Mouse (Mus musculus) intestine, embryonic 14.5 days (tissue): ENCODE data around the gene Aspg. TPM values are rescaled to one million over a fixed set of nuclear protein-coding genes. Genes with fewer than 3 reads are reported as not detected.

Source experiments
- microRNA counts: library from miRNA; unstranded; fragments of <30 nt; microRNA quantifications from one replicate; lab custom pipeline; 2016
- microRNA-seq: library from miRNA; unstranded; fragments of <30 nt; microRNA quantifications from one replicate; pipeline ENCODE4, GENCODE M21; 2016
- polyA plus RNA-seq: library from polyadenylated mRNA; unstranded; fragments of >200 nt; fragmentation: Nextera tagmentation; extraction: Ambion mirVana; gene quantifications from 2 replicates; pipeline ENCODE4 v1.2.1, GENCODE M21; 2014

Aspg gene
- polyA plus RNA-seq, 1 experiment from 2014 or later: 16.9 TPM

MicroRNA genes within 50 kb of the gene (microRNA counts, 519-probe panel; counts per million panel counts)
- microRNA mmu-miR-203 (lab: Ali Mortazavi, UCI): 4,211 counts per million, percentile 67 among the panel's probes with 10 or more counts

Small RNA genes lying within 50 kb of the gene (microRNA-seq; reads per million reads assigned to microRNA genes)
- 5,172 reads per million, percentile 91 among the genes with 10 or more reads in this experiment for gene Mir203
- gene Mir3073a: not detected
- not detected for gene Mir3073b

Other genes with a start within 250 kb of the Aspg start
- gene Ppp1r13b, start 198.6 kb upstream of the Aspg start, polyA plus RNA-seq: 22.3 and 29.1 TPM in 2 replicates
- 845 and 1,000 TPM in 2 replicates for gene Atp5mpl, start 139.7 kb upstream of the Aspg start, polyA plus RNA-seq
- 0.28 and 0.73 TPM in 2 replicates for gene Tdrd9, start 135.1 kb upstream of the Aspg start, polyA plus RNA-seq
- not detected in 2 replicates for gene Rd3l, start 125.4 kb upstream of the Aspg start, polyA plus RNA-seq
- gene Kif26a, start 39.5 kb downstream of the Aspg start, polyA plus RNA-seq: 2.6 and 3.6 TPM in 2 replicates